In genomic region chr9:21615617-21616231, GRCm38 (mm10) we compare ENCODE assay signal across 7 mouse cellular contexts. TPM values are rescaled to one million over a fixed set of nuclear protein-coding genes. Genes with fewer than 3 reads are reported as not detected.
A peak's percentile ranks its signal among the peaks of the same experiment; 100 is the strongest.
DNase-seq lines count a peak whose midpoint lies in the region; ATAC-seq lines count a peak whose summit lies in the region.

Gene Smarca4 (plus strand): TSS chr9:21616169.

- peak within 1 kb of the TSS; percentile 98 for H3K27ac ChIP-seq in intestine, embryonic 15.5 days
- H3K27ac ChIP-seq in midbrain, embryonic 10.5 days (replicated peaks) = peak within 1 kb of the TSS; percentile 99

- under 1% methylated on average over 37 of the region's 45 CpGs for WGBS in intestine, embryonic 15.5 days
- WGBS in midbrain, embryonic 10.5 days = under 1% methylated on average over 42 of the region's 45 CpGs

- DNase-seq in adrenal gland, adult 2 months = peak; percentile 100
- peak; percentile 100 for DNase-seq in embryo, embryonic 11.5 days (ENCODE audit: low read depth, low spot score)
- peak; percentile 99 to 100 for DNase-seq in gastrocnemius, postnatal 36 days
- DNase-seq in left cerebral cortex, postnatal 25 days (ENCODE audit: low spot score in 2 of 2) = peak; percentile 100
- DNase-seq in midbrain, embryonic 10.5 days (ENCODE audit: low spot score) = peak; percentile 100
- peak; percentile 99 for DNase-seq in right cerebral cortex, postnatal 4 days

- intact Hi-C loops in gastrocnemius, postnatal 36 days (cut with DNase I) = no loop called here
- intact Hi-C loops in left cerebral cortex, postnatal 25 days (cut with DNase I) = loop anchor here (5.0 kb wide), 1 partner anchor 302 kb away; the partner anchor contains the start of gene Rab3d

- H3K4me1 ChIP-seq in intestine, embryonic 15.5 days (replicated peaks) = peaks cover 13% of the 10 kb centered on the region; the same call in 1 of the 2 replicates
- peaks cover 23% of the 10 kb centered on the region for H3K4me1 ChIP-seq in midbrain, embryonic 10.5 days

- H3K4me3 ChIP-seq in intestine, embryonic 15.5 days (replicated peaks) = peak within 1 kb of the TSS; percentile 92
- peak within 1 kb of the TSS; percentile 79 for H3K4me3 ChIP-seq in midbrain, embryonic 10.5 days

- ATAC-seq in intestine, embryonic 15.5 days = peak; percentile 97

- no peaks in the 10 kb centered on the region for H3K27me3 ChIP-seq in intestine, embryonic 15.5 days (replicated peaks)
- no peaks in the 10 kb centered on the region for H3K27me3 ChIP-seq in midbrain, embryonic 10.5 days (ENCODE audit: low read depth, poor library complexity, severe bottlenecking)

- peak within 1 kb of the TSS; percentile 92 for H3K9ac ChIP-seq in intestine, embryonic 15.5 days

- H3K9me3 ChIP-seq in intestine, embryonic 15.5 days = no peaks in the 10 kb centered on the region
- H3K9me3 ChIP-seq in midbrain, embryonic 10.5 days (replicated peaks) = no peaks in the 10 kb centered on the region

- no peaks in the 10 kb centered on the region for H3K36me3 ChIP-seq in intestine, embryonic 15.5 days
- peaks cover 19% of the 10 kb centered on the region for H3K36me3 ChIP-seq in midbrain, embryonic 10.5 days

- H3K4me2 ChIP-seq in intestine, embryonic 15.5 days (replicated peaks) = peak within 1 kb of the TSS; percentile 73

RNA-seq across cellular contexts. Expression of gene Smarca4, which starts in this region (rescaled TPM):
- 10 to 100 TPM; 72.3 to 88.2 TPM for total RNA-seq in adrenal gland, adult 2 months (2021)
- polyA plus RNA-seq in adrenal gland, adult 2 months (2012; rRNA removed) = 47.1 and 62.0 TPM in 2 replicates
- 10 to 100 TPM; 38.6 to 40.3 TPM for total RNA-seq in gastrocnemius, postnatal 36 days (2021)
- 67.0 and 68.6 TPM in 2 replicates for polyA plus RNA-seq in intestine, embryonic 15.5 days (2015; fragmentation: Nextera tagmentation; extraction: Ambion mirVana)
- total RNA-seq in left cerebral cortex, postnatal 25 days (2021) = 100 to 1,000 TPM; 117 to 118 TPM
- 139 and 162 TPM in 2 replicates for polyA plus RNA-seq in midbrain, embryonic 10.5 days (2016; fragmentation: Nextera tagmentation; extraction: Ambion mirVana)

Comparison
In these comparisons a context has a peak if more than half of its experiments do, and no peak if none do; other contexts are left out.
1. Peak in every context shown above with its lines: DNase-seq, ATAC-seq, H3K4me3 ChIP-seq and H3K27ac ChIP-seq.